ENCODE assay signal across 13 mouse cellular contexts in the genomic region with DNA sequence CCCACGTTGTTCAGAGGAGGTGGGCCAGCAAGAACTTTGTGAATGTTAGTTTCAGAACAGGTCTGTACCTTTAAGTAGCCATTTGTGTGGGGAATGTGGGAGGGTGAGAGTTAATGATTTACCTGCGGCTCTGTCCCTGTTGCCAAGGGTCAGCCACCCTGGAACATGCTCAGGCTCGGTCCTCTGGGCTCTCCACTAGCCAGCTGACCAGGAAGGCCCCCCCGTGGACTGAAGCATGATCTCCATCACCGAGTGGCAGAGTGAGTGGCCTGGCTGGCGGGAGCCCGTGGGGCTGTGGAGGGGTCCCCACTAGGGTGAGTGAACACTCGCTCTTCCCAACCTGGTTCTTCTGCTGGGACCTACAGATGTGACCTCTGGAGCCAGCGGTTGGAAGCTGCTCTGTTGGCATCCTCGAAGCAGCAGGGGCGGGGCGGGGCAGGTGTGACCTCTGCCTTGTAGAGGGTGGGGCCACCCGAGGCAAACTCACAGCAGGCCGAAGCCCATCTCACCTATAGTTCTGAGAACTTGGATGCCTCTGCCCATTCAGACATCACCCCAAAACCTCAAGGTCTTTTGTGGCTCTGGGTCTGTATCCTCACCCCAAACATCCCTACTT. TPM values are rescaled to one million over a fixed set of nuclear protein-coding genes. Genes with fewer than 3 reads are reported as not detected.
DNase-seq lines count a peak whose midpoint lies in the region; ATAC-seq and TF ChIP-seq lines count a peak whose summit lies in the region.
"Had no signal": no experiment of that assay in that cellular context is flagged by ENCODE, and none has a peak within 500 bp of the region (broad histone marks: within the 10 kb centered on the region; RNA-seq: fewer than 3 reads in every experiment).

A gene (plus strand): TSS at position 149 of the 616 bp plus-strand sequence.

- H3K36me3 ChIP-seq in lung, embryonic 14.5 days (ENCODE audit: insufficient read depth): no peaks in the 10 kb centered on the region
- H3K36me3 ChIP-seq in embryonic facial prominence, embryonic 10.5 days (replicated peaks): no peaks in the 10 kb centered on the region
- H3K36me3 ChIP-seq: limb, embryonic 12.5 days had no signal

- 51% methylated on average over 14 of the region's 14 CpGs for WGBS in lung, embryonic 14.5 days
- WGBS in embryonic facial prominence, embryonic 10.5 days: 67% methylated on average over 14 of the region's 14 CpGs

- H3K27me3 ChIP-seq in lung, embryonic 14.5 days (ENCODE audit: insufficient read depth, low read length): no peaks in the 10 kb centered on the region
- H3K27me3 ChIP-seq in embryonic facial prominence, embryonic 10.5 days (replicated peaks; ENCODE audit: low read depth, poor library complexity, severe bottlenecking): peaks cover 23% of the 10 kb centered on the region

- no peak within 1 kb of the TSS; the same call in 1 of the 2 replicates for H3K9ac ChIP-seq in lung, embryonic 14.5 days
- H3K9ac ChIP-seq: limb, embryonic 12.5 days had no signal

- TF ChIP-seq CTCF in lung, embryonic 14.5 days (IDR thresholded peaks at IDR 0.05; ENCODE audit: low read depth): no peak

- ATAC-seq in lung, embryonic 14.5 days (ENCODE audit: insufficient read depth): no peak
- ATAC-seq in activated CD4-positive, CD25-positive, alpha-beta regulatory T cell, adult 4 months: no peak
- ATAC-seq: midbrain, embryonic 16.5 days had no signal

- H3K27ac ChIP-seq in lung, embryonic 14.5 days (ENCODE audit: low read depth): no peak within 1 kb of the TSS
- H3K27ac ChIP-seq in embryonic facial prominence, embryonic 10.5 days (replicated peaks): no peak within 1 kb of the TSS
- H3K27ac ChIP-seq: limb, embryonic 12.5 days had no signal

- no peaks in the 10 kb centered on the region for H3K9me3 ChIP-seq in lung, embryonic 14.5 days (ENCODE audit: low read depth, low read length)
- H3K9me3 ChIP-seq in embryonic facial prominence, embryonic 10.5 days: no peaks in the 10 kb centered on the region
- H3K9me3 ChIP-seq: limb, embryonic 12.5 days had no signal

- no peak within 1 kb of the TSS for H3K4me3 ChIP-seq in lung, embryonic 14.5 days (ENCODE audit: low read depth, low read length)
- no peak within 1 kb of the TSS for H3K4me3 ChIP-seq in embryonic facial prominence, embryonic 10.5 days
- H3K4me3 ChIP-seq: limb, embryonic 12.5 days had no signal

- no peaks in the 10 kb centered on the region for H3K4me1 ChIP-seq in lung, embryonic 14.5 days (ENCODE audit: insufficient read depth)
- peaks cover 21% of the 10 kb centered on the region for H3K4me1 ChIP-seq in embryonic facial prominence, embryonic 10.5 days
- H3K4me1 ChIP-seq: limb, embryonic 12.5 days had no signal

- DNase-seq in urinary bladder, postnatal 25 days (ENCODE audit: low spot score): peak; percentile 23
- no peak for DNase-seq in urinary bladder, adult 2 months (ENCODE audit: low spot score)
- peak; percentile 88 to 95 for DNase-seq in kidney, postnatal 25 days
- peak; percentile 23 for DNase-seq in lung, embryonic 14.5 days
- DNase-seq in gastrocnemius, postnatal 10 days: no peak
- DNase-seq in embryonic facial prominence, embryonic 10.5 days (ENCODE audit: low spot score): no peak
- no peak for DNase-seq in ovary, postnatal 10 days (ENCODE audit: low spot score)
- DNase-seq: gastrocnemius, postnatal 36 days; heart, postnatal 14 days had no signal

- 0 out of 2 replicates have a peak within 1 kb of the TSS, but pooled peaks have one; percentile 25 for H3K4me2 ChIP-seq in lung, embryonic 14.5 days
- H3K4me2 ChIP-seq: limb, embryonic 12.5 days had no signal

RNA-seq across cellular contexts. Expression of the gene that starts here (rescaled TPM):
- 1.7 and 1.9 TPM in 2 replicates for polyA plus RNA-seq in urinary bladder, adult 2 months (2012; rRNA removed)
- 0.55 and 1.1 TPM in 2 replicates for polyA plus RNA-seq in lung, embryonic 14.5 days (2014; fragmentation: Nextera tagmentation; extraction: Ambion mirVana)
- polyA plus RNA-seq in activated CD4-positive, CD25-positive, alpha-beta regulatory T cell, adult 4 months (2017; shearing (Covaris generic)): not detected
- total RNA-seq in gastrocnemius, postnatal 10 days (2021): not detected
- polyA plus RNA-seq in embryonic facial prominence, embryonic 10.5 days (2016; fragmentation: Nextera tagmentation; extraction: Ambion mirVana): not detected in 2 replicates
- total RNA-seq: gastrocnemius, postnatal 36 days; heart, postnatal 14 days; layer of hippocampus, adult 18-20 months had no signal
- polyA plus RNA-seq: limb, embryonic 12.5 days; midbrain, embryonic 16.5 days had no signal

Comparison
In these comparisons a context has a peak if more than half of its experiments do, and no peak if none do; other contexts are left out.
1. DNase-seq: peak in urinary bladder, postnatal 25 days (single experiment), kidney, postnatal 25 days (2 of 2) and lung, embryonic 14.5 days (single experiment); none in urinary bladder, adult 2 months (single experiment), gastrocnemius, postnatal 10 days (single experiment), embryonic facial prominence, embryonic 10.5 days (single experiment) and ovary, postnatal 10 days (single experiment).